Mouse (Mus musculus): ENCODE measurements around the gene Zdhhc24.

GRCm38 (mm10) chr19:4878405-4879323 is at the start of gene Zdhhc24:
- TF ChIP-seq CEBPB (IDR thresholded peaks at IDR 0.05; ENCODE audit: insufficient read depth, poor library complexity, severe bottlenecking) (no peak), USF1 (IDR thresholded peaks at IDR 0.05; ENCODE audit: low read depth) (no peak)
